Mouse (Mus musculus) small intestine, adult 2 months (tissue): ENCODE data around the gene Cdk5r1.

ENCODE experiments used
- CTCF ChIP-seq: fragments of 200-500 bp; IDR thresholded peaks from 2 replicates; pipeline ENCODE4 v1.5.1; 2012; ENCODE audit warnings: low read depth, mild to moderate bottlenecking, control low read depth, inconsistent platforms, low read length, moderate library complexity, mixed read lengths; ENCODE audit not compliant: insufficient replicate concordance, insufficient read length; ENCODE audit errors: extremely low read depth
- POLR2A ChIP-seq: fragments of 200-500 bp; IDR thresholded peaks from 2 replicates; pipeline ENCODE4 v1.6.1; 2012; ENCODE audit warnings: low read depth, mild to moderate bottlenecking, control low read depth, inconsistent platforms, low read length, moderate library complexity

GRCm38 (mm10) chr11:80505581-80505980 is 28.8 kb downstream of the Cdk5r1 start:
- TF ChIP-seq POLR2A: no peak
- TF ChIP-seq CTCF: no peak
